Mouse (Mus musculus): Measurements from ENCODE around the gene B230118H07Rik. TPM values are rescaled to one million over a fixed set of nuclear protein-coding genes. Genes with fewer than 3 reads are reported as not detected.
A peak's percentile ranks its signal among the peaks of the same experiment; 100 is the strongest.

B230118H07Rik gene
- 52.0 and 57.2 TPM in 2 replicates for polyA plus RNA-seq (2015; fragmentation: Nextera tagmentation; extraction: Ambion mirVana)

DNA sequence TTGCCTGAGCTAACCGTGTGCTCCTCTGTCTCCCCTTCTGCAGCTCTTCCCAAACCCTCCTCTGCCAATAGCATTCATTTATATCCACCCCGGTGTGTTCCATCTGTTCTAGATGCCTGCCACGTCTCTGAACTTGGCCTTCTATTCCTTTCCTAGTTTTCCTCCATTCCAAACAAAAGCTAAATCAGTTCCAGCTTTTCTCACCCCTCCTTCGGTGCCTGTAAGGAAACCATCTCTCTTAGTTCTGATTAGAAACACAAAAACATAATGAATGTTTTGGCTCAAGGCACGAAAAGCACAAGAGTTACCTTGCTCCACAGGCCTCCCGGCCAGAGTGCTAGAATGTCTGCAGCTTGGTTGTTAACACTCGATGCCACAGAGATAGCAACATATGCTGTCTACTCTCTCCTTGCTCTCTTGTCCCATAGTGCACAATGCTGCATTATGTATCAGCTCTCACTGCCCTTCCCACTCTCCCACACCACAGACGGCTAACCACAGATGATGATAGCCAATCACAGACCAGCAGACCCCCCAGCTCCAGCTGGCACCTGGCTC lies at the start of gene B230118H07Rik, which contains the start of gene Rag1:
B230118H07Rik (minus strand) TSS at position 419 of the 558 bp plus-strand sequence.
Rag1 (minus strand) TSS at position 388 of the 558 bp plus-strand sequence.
- Histone ChIP-seq H3K4me3 (replicated peaks) (no peak within 1 kb of the TSS), H3K27me3 (replicated peaks) (no peaks in the 10 kb centered on the region), H3K36me3 (no peaks in the 10 kb centered on the region), H3K9me3 (no peaks in the 10 kb centered on the region), H3K27ac (no peak within 1 kb of the TSS), H3K4me1 (replicated peaks) (no peaks in the 10 kb centered on the region), H3K9ac (no peak within 1 kb of the TSS), H3K4me2 (replicated peaks) (no peak within 1 kb of the TSS)
- 41% methylated on average over 8 of the region's 8 CpGs for WGBS
- ATAC-seq = no peak

DNA sequence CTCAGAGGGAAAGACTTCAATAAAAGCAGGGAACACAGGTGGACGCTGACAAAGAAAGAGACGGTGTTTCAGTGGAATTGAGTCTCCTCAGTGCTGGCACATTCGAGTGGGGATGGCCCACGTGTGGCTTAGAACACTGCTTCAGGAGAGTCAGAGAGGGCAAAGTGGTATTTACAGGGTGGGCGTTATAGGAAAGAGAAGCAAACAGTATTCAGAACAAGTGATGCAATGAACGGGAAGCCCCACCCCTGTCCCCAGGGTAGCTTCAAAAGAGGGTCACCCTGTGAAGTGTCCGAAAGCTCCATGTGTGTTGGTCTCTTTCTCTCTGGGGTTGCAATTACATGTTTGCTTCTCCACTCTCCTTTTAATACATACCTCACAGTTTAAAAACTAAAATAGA lies 46.3 kb upstream of the B230118H07Rik start:
- no peak overlapping the region for H3K4me3 ChIP-seq (replicated peaks)
- H3K9ac ChIP-seq = no peak overlapping the region
- 91% methylated on average over 7 of the region's 7 CpGs for WGBS
- H3K27ac ChIP-seq = no peak overlapping the region
- no peaks in the 10 kb centered on the region for H3K9me3 ChIP-seq
- H3K36me3 ChIP-seq = peaks cover 6% of the 10 kb centered on the region; the same call in 1 of the 2 replicates
- H3K4me2 ChIP-seq (replicated peaks) = no peak overlapping the region
- ATAC-seq = no peak
- no peaks in the 10 kb centered on the region for H3K27me3 ChIP-seq (replicated peaks)
- no peaks in the 10 kb centered on the region for H3K4me1 ChIP-seq (replicated peaks)

DNA sequence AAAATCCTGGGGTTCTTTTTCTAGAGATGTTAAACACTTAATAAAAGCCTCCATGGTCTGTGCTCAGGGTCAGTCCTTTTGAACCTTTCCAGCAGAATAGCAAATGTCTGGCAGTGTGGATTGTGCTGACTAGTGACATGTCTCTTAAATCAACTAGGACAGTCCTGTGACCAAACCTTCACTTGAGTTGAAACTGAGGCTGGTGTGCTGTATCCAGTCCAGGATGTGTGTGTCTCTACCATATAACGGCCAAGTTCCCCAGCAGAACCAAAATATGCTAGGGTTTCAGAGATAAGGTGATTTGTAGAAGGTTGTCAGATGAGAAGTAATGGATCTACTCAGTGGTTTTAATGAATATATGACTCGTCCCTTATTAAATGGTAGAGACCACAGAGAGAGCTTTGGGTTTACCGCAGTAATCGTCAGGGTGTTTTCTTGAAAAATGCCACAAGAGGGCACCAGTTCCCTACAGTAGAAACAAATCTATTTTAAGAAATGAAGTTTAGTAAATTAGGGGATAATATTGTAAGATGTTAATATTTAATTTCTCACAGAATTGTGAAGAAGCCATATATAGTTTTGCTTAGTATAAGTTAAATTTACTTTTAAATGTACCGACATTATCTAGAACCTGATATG lies 44.4 kb upstream of the B230118H07Rik start:
- Histone ChIP-seq H3K27me3 (replicated peaks) (no peaks in the 10 kb centered on the region), H3K9ac (no peak overlapping the region), H3K27ac (no peak overlapping the region), H3K9me3 (no peaks in the 10 kb centered on the region), H3K36me3 (peaks cover 6% of the 10 kb centered on the region; the same call in 1 of the 2 replicates), H3K4me2 (replicated peaks) (no peak overlapping the region), H3K4me3 (replicated peaks) (no peak overlapping the region), H3K4me1 (replicated peaks) (no peaks in the 10 kb centered on the region)
- ATAC-seq = 0 out of 2 replicates have a peak, but pooled peaks have one; percentile 15
- WGBS = 56% methylated on average over 5 of the region's 5 CpGs

GRCm38 (mm10) chr2:101693043-101693442 lies 43.7 kb upstream of the B230118H07Rik start:
- Histone ChIP-seq H3K36me3 (peaks cover 6% of the 10 kb centered on the region; the same call in 1 of the 2 replicates), H3K4me2 (replicated peaks) (no peak overlapping the region), H3K9me3 (no peaks in the 10 kb centered on the region), H3K27ac (no peak overlapping the region), H3K4me1 (replicated peaks) (no peaks in the 10 kb centered on the region), H3K4me3 (replicated peaks) (no peak overlapping the region), H3K9ac (no peak overlapping the region), H3K27me3 (replicated peaks) (no peaks in the 10 kb centered on the region)
- no peak for ATAC-seq
- WGBS = 69% methylated on average over 4 of the region's 4 CpGs

DNA sequence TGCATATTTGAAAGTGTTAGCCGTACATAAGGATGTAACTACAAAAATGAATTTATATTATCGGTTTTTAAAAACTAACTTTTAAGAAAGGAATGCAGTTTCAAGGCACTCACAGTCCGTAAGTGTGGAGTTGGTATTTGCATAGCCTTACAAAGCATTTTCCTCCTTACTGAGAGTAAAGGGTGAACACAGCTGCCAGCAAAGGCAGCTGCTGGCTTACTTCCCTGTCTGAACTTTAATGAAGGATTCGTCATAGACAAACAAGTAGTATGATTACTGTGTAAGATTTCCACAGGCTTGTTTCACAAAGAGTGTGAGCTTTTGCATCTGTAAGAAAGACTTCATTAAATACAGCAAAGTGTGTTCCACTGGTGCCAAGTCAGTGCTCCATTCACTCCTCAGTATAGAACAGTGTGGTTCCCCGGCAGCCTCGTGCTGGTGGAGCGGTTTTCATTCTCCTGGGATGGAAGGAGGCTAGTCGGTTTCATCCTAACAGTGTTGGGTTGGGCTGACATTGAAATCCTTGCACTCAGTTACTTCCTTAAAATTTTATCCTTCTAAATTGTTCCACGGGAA lies 41.0 kb upstream of the B230118H07Rik start:
- WGBS = 88% methylated on average over 9 of the region's 9 CpGs
- Histone ChIP-seq H3K36me3 (peaks cover 5% of the 10 kb centered on the region; the same call in 1 of the 2 replicates), H3K9ac (no peak overlapping the region), H3K9me3 (no peaks in the 10 kb centered on the region), H3K4me3 (replicated peaks) (no peak overlapping the region), H3K4me1 (replicated peaks) (no peaks in the 10 kb centered on the region), H3K27ac (no peak overlapping the region), H3K27me3 (replicated peaks) (no peaks in the 10 kb centered on the region), H3K4me2 (replicated peaks) (no peak overlapping the region)
- ATAC-seq = no peak

- no peak overlapping the region for H3K9ac ChIP-seq
- peaks cover 15% of the 10 kb centered on the region; the same call in 1 of the 2 replicates for H3K36me3 ChIP-seq
- H3K4me2 ChIP-seq (replicated peaks) = no peak overlapping the region
- H3K27me3 ChIP-seq (replicated peaks) = no peaks in the 10 kb centered on the region
- no peak for ATAC-seq
- H3K27ac ChIP-seq = no peak overlapping the region
- 94% methylated on average over 5 of the region's 5 CpGs for WGBS
- no peaks in the 10 kb centered on the region for H3K9me3 ChIP-seq
- H3K4me3 ChIP-seq (replicated peaks) = no peak overlapping the region
- H3K4me1 ChIP-seq (replicated peaks) = no peaks in the 10 kb centered on the region
These were observed 38.7 kb upstream of the B230118H07Rik start for GRCm38 (mm10) chr2:101688011-101688410.

DNA sequence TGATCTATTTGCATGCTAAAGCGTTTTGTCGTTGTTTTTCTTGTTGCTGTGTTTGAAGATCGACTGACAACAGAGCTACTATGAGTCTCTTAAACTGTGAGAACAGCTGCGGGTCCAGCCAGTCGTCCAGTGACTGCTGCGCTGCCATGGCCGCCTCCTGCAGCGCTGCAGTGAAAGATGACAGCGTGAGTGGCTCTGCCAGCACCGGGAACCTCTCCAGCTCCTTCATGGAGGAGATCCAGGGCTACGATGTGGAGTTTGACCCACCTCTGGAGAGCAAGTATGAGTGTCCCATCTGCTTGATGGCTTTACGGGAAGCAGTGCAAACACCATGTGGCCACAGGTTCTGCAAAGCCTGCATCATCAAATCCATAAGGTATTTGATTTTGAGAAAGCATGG lies 35.1 kb upstream of the B230118H07Rik start:
- H3K4me3 ChIP-seq (replicated peaks) = no peak overlapping the region
- no peaks in the 10 kb centered on the region for H3K27me3 ChIP-seq (replicated peaks)
- no peaks in the 10 kb centered on the region for H3K9me3 ChIP-seq
- H3K4me2 ChIP-seq (replicated peaks) = no peak overlapping the region
- no peak overlapping the region for H3K27ac ChIP-seq
- no peak overlapping the region for H3K9ac ChIP-seq
- peaks cover 1% of the 10 kb centered on the region for H3K4me1 ChIP-seq (replicated peaks)
- WGBS = 87% methylated on average over 12 of the region's 12 CpGs
- H3K36me3 ChIP-seq = peaks cover 15% of the 10 kb centered on the region; the same call in 1 of the 2 replicates
- ATAC-seq = no peak

GRCm38 (mm10) chr2:101679164-101679784 lies 29.9 kb upstream of the B230118H07Rik start:
- no peak for ATAC-seq
- Histone ChIP-seq H3K4me1 (replicated peaks) (peaks cover 6% of the 10 kb centered on the region), H3K9ac (peak overlapping the region; percentile 81), H3K9me3 (no peaks in the 10 kb centered on the region), H3K36me3 (no peaks in the 10 kb centered on the region), H3K4me3 (replicated peaks) (peak overlapping the region; percentile 93), H3K27ac (no peak overlapping the region), H3K27me3 (replicated peaks) (no peaks in the 10 kb centered on the region), H3K4me2 (replicated peaks) (peak overlapping the region; percentile 77)
- WGBS = 5% methylated on average over 15 of the region's 15 CpGs

GRCm38 (mm10) chr2:101678236-101679021 lies 29.1 kb upstream of the B230118H07Rik start, which contains the start of gene Traf6:
Gene Traf6, plus strand, starts transcription at chr2:101678429.
- Histone ChIP-seq H3K9ac (peak within 1 kb of the TSS; percentile 81), H3K36me3 (no peaks in the 10 kb centered on the region), H3K27ac (peak within 1 kb of the TSS; percentile 27; the same call in 1 of the 2 replicates), H3K4me3 (replicated peaks) (peak within 1 kb of the TSS; percentile 93), H3K9me3 (no peaks in the 10 kb centered on the region), H3K27me3 (replicated peaks) (no peaks in the 10 kb centered on the region), H3K4me2 (replicated peaks) (peak within 1 kb of the TSS; percentile 77), H3K4me1 (replicated peaks) (peaks cover 6% of the 10 kb centered on the region)
- peak; percentile 98 for ATAC-seq
- under 1% methylated on average over 66 of the region's 68 CpGs for WGBS

- H3K4me3 ChIP-seq (replicated peaks) = no peak overlapping the region
- no peak overlapping the region for H3K4me2 ChIP-seq (replicated peaks)
- H3K9me3 ChIP-seq = no peaks in the 10 kb centered on the region
- no peaks in the 10 kb centered on the region for H3K27me3 ChIP-seq (replicated peaks)
- H3K36me3 ChIP-seq = no peaks in the 10 kb centered on the region
- no peak for ATAC-seq
- H3K9ac ChIP-seq = no peak overlapping the region
- H3K4me1 ChIP-seq (replicated peaks) = 0 out of 2 replicates have a peak, but pooled peaks cover 2% of the 10 kb centered on the region
- WGBS = 68% methylated on average over 3 of the region's 3 CpGs
- no peak overlapping the region for H3K27ac ChIP-seq
These were observed 24.2 kb upstream of the B230118H07Rik start for GRCm38 (mm10) chr2:101673547-101673946.

- H3K4me3 ChIP-seq (replicated peaks) = no peak overlapping the region
- H3K27me3 ChIP-seq (replicated peaks) = no peaks in the 10 kb centered on the region
- no peaks in the 10 kb centered on the region for H3K4me1 ChIP-seq (replicated peaks)
- no peak for ATAC-seq
- H3K9ac ChIP-seq = no peak overlapping the region
- no peaks in the 10 kb centered on the region for H3K36me3 ChIP-seq
- H3K27ac ChIP-seq = no peak overlapping the region
- no peaks in the 10 kb centered on the region for H3K9me3 ChIP-seq
- 84% methylated on average over 3 of the region's 3 CpGs for WGBS
- H3K4me2 ChIP-seq (replicated peaks) = no peak overlapping the region
These were observed 19.4 kb upstream of the B230118H07Rik start for GRCm38 (mm10) chr2:101668751-101669150.

Measured in intestine, embryonic 15.5 days (tissue).